Mouse (Mus musculus): ENCODE measurements at regions not wholly inside any gene's neighbourhood (a gene's known extent, or its start where the extent isn't known, plus 50 kb on each side); places are given as distances from the start of the nearest gene placed in this dataset.

- Histone ChIP-seq H3K36me3 (ENCODE audit: poor library complexity, severe bottlenecking) (no peaks in the 10 kb centered on the region), H3K9me3 (replicated peaks) (no peaks in the 10 kb centered on the region), H3K4me1 (no peaks in the 10 kb centered on the region), H3K4me3 (no peak overlapping the region), H3K9ac (no peak overlapping the region), H3K27ac (no peak overlapping the region), H3K4me2 (no peak overlapping the region), H3K27me3 (no peaks in the 10 kb centered on the region)
- no peak for ATAC-seq
Measured at GRCm38 (mm10) chr13:112016280-112016679, 207.5 kb upstream of the Map3k1 start.

GRCm38 (mm10) chr13:112018497-112019281, 209.9 kb upstream of the Map3k1 start:
- no peak overlapping the region for H3K4me3 ChIP-seq
- H3K9me3 ChIP-seq (replicated peaks) = no peaks in the 10 kb centered on the region
- H3K27ac ChIP-seq = no peak overlapping the region
- no peak overlapping the region for H3K4me2 ChIP-seq
- H3K4me1 ChIP-seq = peaks cover 5% of the 10 kb centered on the region; the same call in 1 of the 2 replicates
- WGBS = 94% methylated on average over 7 of the region's 7 CpGs
- ATAC-seq = no peak
- no peaks in the 10 kb centered on the region for H3K27me3 ChIP-seq
- H3K36me3 ChIP-seq (ENCODE audit: poor library complexity, severe bottlenecking) = no peaks in the 10 kb centered on the region
- no peak overlapping the region for H3K9ac ChIP-seq

- 92% methylated on average over 5 of the region's 5 CpGs for WGBS
- no peak for ATAC-seq
- no peak overlapping the region for H3K4me2 ChIP-seq
- H3K36me3 ChIP-seq (ENCODE audit: poor library complexity, severe bottlenecking) = no peaks in the 10 kb centered on the region
- no peaks in the 10 kb centered on the region for H3K9me3 ChIP-seq (replicated peaks)
- H3K27me3 ChIP-seq = no peaks in the 10 kb centered on the region
- no peak overlapping the region for H3K27ac ChIP-seq
- H3K9ac ChIP-seq = no peak overlapping the region
- no peak overlapping the region for H3K4me3 ChIP-seq
- peaks cover 5% of the 10 kb centered on the region; the same call in 1 of the 2 replicates for H3K4me1 ChIP-seq
Measured at GRCm38 (mm10) chr13:112019575-112019974, 210.8 kb upstream of the Map3k1 start.

- Histone ChIP-seq H3K4me2 (no peak overlapping the region), H3K4me3 (no peak overlapping the region), H3K27ac (no peak overlapping the region), H3K27me3 (no peaks in the 10 kb centered on the region), H3K9ac (no peak overlapping the region), H3K9me3 (replicated peaks) (no peaks in the 10 kb centered on the region), H3K36me3 (ENCODE audit: poor library complexity, severe bottlenecking) (no peaks in the 10 kb centered on the region), H3K4me1 (peaks cover 5% of the 10 kb centered on the region; the same call in 1 of the 2 replicates)
- WGBS = 59% methylated on average over 4 of the region's 4 CpGs
- ATAC-seq = no peak
Measured at GRCm38 (mm10) chr13:112023171-112023570, 214.4 kb upstream of the Map3k1 start.

GRCm38 (mm10) chr13:112024667-112025585, 216.1 kb upstream of the Map3k1 start:
- ATAC-seq = no peak
- Histone ChIP-seq H3K4me3 (no peak overlapping the region), H3K9ac (no peak overlapping the region), H3K27me3 (no peaks in the 10 kb centered on the region), H3K4me2 (no peak overlapping the region), H3K36me3 (ENCODE audit: poor library complexity, severe bottlenecking) (no peaks in the 10 kb centered on the region), H3K4me1 (peaks cover 5% of the 10 kb centered on the region; the same call in 1 of the 2 replicates), H3K9me3 (replicated peaks) (no peaks in the 10 kb centered on the region), H3K27ac (no peak overlapping the region)
- 86% methylated on average over 15 of the region's 15 CpGs for WGBS

- Histone ChIP-seq H3K27me3 (no peaks in the 10 kb centered on the region), H3K4me3 (no peak overlapping the region), H3K4me1 (peaks cover 5% of the 10 kb centered on the region; the same call in 1 of the 2 replicates), H3K27ac (no peak overlapping the region), H3K9ac (no peak overlapping the region), H3K9me3 (replicated peaks) (no peaks in the 10 kb centered on the region), H3K4me2 (no peak overlapping the region), H3K36me3 (ENCODE audit: poor library complexity, severe bottlenecking) (no peaks in the 10 kb centered on the region)
- WGBS = 92% methylated on average over 5 of the region's 5 CpGs
- no peak for ATAC-seq
Measured at GRCm38 (mm10) chr13:112025586-112025950, 216.8 kb upstream of the Map3k1 start.

GRCm38 (mm10) chr13:112027736-112028135, 218.9 kb upstream of the Map3k1 start:
- no peaks in the 10 kb centered on the region for H3K27me3 ChIP-seq
- 85% methylated on average over 5 of the region's 5 CpGs for WGBS
- ATAC-seq = no peak
- no peaks in the 10 kb centered on the region for H3K36me3 ChIP-seq (ENCODE audit: poor library complexity, severe bottlenecking)
- H3K4me1 ChIP-seq = peaks cover 5% of the 10 kb centered on the region; the same call in 1 of the 2 replicates
- no peak overlapping the region for H3K4me3 ChIP-seq
- H3K9ac ChIP-seq = no peak overlapping the region
- H3K9me3 ChIP-seq (replicated peaks) = no peaks in the 10 kb centered on the region
- H3K27ac ChIP-seq = no peak overlapping the region
- no peak overlapping the region for H3K4me2 ChIP-seq

- Histone ChIP-seq H3K27me3 (no peaks in the 10 kb centered on the region), H3K27ac (no peak overlapping the region), H3K9me3 (replicated peaks) (no peaks in the 10 kb centered on the region), H3K4me1 (no peaks in the 10 kb centered on the region), H3K4me3 (no peak overlapping the region), H3K4me2 (no peak overlapping the region), H3K36me3 (ENCODE audit: poor library complexity, severe bottlenecking) (no peaks in the 10 kb centered on the region), H3K9ac (no peak overlapping the region)
- 72% methylated on average over 11 of the region's 11 CpGs for WGBS
- peak; percentile 45; the same call in 1 of the 2 replicates for ATAC-seq
Measured at GRCm38 (mm10) chr13:112031061-112031460, 222.3 kb upstream of the Map3k1 start.

GRCm38 (mm10) chr13:112031631-112032320, 223.0 kb upstream of the Map3k1 start:
- whole genome bisulfite sequencing = 90% methylated on average over 24 of the region's 24 CpGs
- no peak for ATAC-seq

GRCm38 (mm10) chr13:112037731-112038380, 229.1 kb upstream of the Map3k1 start:
- Histone ChIP-seq H3K27me3 (no peaks in the 10 kb centered on the region), H3K27ac (no peak overlapping the region), H3K4me3 (no peak overlapping the region), H3K4me1 (no peaks in the 10 kb centered on the region), H3K9me3 (replicated peaks) (no peaks in the 10 kb centered on the region), H3K36me3 (ENCODE audit: poor library complexity, severe bottlenecking) (no peaks in the 10 kb centered on the region), H3K9ac (no peak overlapping the region), H3K4me2 (no peak overlapping the region)
- 82% methylated on average over 8 of the region's 8 CpGs for WGBS
- no peak for ATAC-seq

More at GRCm38 (mm10) chr13:112031631-112032320, 223.0 kb upstream of the Map3k1 start:
- H3K4me1 ChIP-seq = no peaks in the 10 kb centered on the region
- no peaks in the 10 kb centered on the region for H3K27me3 ChIP-seq
- H3K27ac ChIP-seq = no peak overlapping the region
- no peaks in the 10 kb centered on the region for H3K36me3 ChIP-seq (ENCODE audit: poor library complexity, severe bottlenecking)
- H3K9ac ChIP-seq = no peak overlapping the region
- no peak overlapping the region for H3K4me3 ChIP-seq
- H3K4me2 ChIP-seq = no peak overlapping the region
- no peaks in the 10 kb centered on the region for H3K9me3 ChIP-seq (replicated peaks)

- Histone ChIP-seq H3K27ac (no peak overlapping the region), H3K9ac (no peak overlapping the region), H3K9me3 (replicated peaks) (no peaks in the 10 kb centered on the region), H3K36me3 (ENCODE audit: poor library complexity, severe bottlenecking) (no peaks in the 10 kb centered on the region), H3K4me1 (no peaks in the 10 kb centered on the region), H3K4me2 (no peak overlapping the region), H3K27me3 (no peaks in the 10 kb centered on the region), H3K4me3 (no peak overlapping the region)
- 92% methylated on average over 9 of the region's 9 CpGs for WGBS
- ATAC-seq = no peak
Measured at GRCm38 (mm10) chr13:112038556-112039304, 229.9 kb upstream of the Map3k1 start.
